22 mouse cellular contexts compared by ENCODE assay signal in genomic region chr9:75246080-75246930, GRCm38 (mm10). TPM values are rescaled to one million over a fixed set of nuclear protein-coding genes. Genes with fewer than 3 reads are reported as not detected.
DNase-seq lines count a peak whose midpoint lies in the region; ATAC-seq lines count a peak whose summit lies in the region.
"Had no signal": no experiment of that assay in that cellular context is flagged by ENCODE, and none has a peak within 500 bp of the region (broad histone marks: within the 10 kb centered on the region; RNA-seq: fewer than 3 reads in every experiment).

No protein-coding gene starts in this region.

- no peak overlapping the region for H3K9ac ChIP-seq in midbrain, embryonic 11.5 days (ENCODE audit: low read length)
- H3K9ac ChIP-seq in midbrain, embryonic 16.5 days (ENCODE audit: low read depth, low read length): no peak overlapping the region
- H3K9ac ChIP-seq in liver, embryonic 11.5 days (ENCODE audit: low read depth, low read length): no peak overlapping the region
- H3K9ac ChIP-seq: limb, embryonic 15.5 days; midbrain, embryonic 13.5 days; stomach, embryonic 15.5 days had no signal

- 91% methylated on average over 13 of the region's 13 CpGs for WGBS in midbrain, embryonic 11.5 days
- WGBS in midbrain, embryonic 16.5 days: 93% methylated on average over 13 of the region's 13 CpGs
- WGBS in liver, embryonic 11.5 days: 76% methylated on average over 13 of the region's 13 CpGs

- no peak overlapping the region for H3K4me3 ChIP-seq in midbrain, embryonic 11.5 days (ENCODE audit: low read depth, low read length)
- H3K4me3 ChIP-seq in midbrain, embryonic 16.5 days (ENCODE audit: low read depth, low read length): no peak overlapping the region
- H3K4me3 ChIP-seq in liver, embryonic 11.5 days (ENCODE audit: low read depth, low read length): no peak overlapping the region
- H3K4me3 ChIP-seq: gastrocnemius, adult 2 months; limb, embryonic 15.5 days; midbrain, embryonic 13.5 days; myocyte; stomach, embryonic 15.5 days had no signal

- H3K9me3 ChIP-seq in midbrain, embryonic 11.5 days (ENCODE audit: control insufficient read depth, low read length): no peaks in the 10 kb centered on the region
- no peaks in the 10 kb centered on the region for H3K9me3 ChIP-seq in midbrain, embryonic 16.5 days (replicated peaks; ENCODE audit: control insufficient read depth, low read length, poor library complexity, severe bottlenecking)
- no peaks in the 10 kb centered on the region for H3K9me3 ChIP-seq in liver, embryonic 11.5 days (ENCODE audit: control insufficient read depth, low read length)
- H3K9me3 ChIP-seq: limb, embryonic 15.5 days; midbrain, embryonic 13.5 days; stomach, embryonic 15.5 days had no signal

- ATAC-seq in midbrain, embryonic 11.5 days (ENCODE audit: low FRiP score): no peak
- no peak for ATAC-seq in midbrain, embryonic 16.5 days
- ATAC-seq in megakaryocyte progenitor cell, adult 5-6 weeks (replicated peaks; ENCODE audit: poor library complexity): peak; percentile 53
- no peak for ATAC-seq in liver, embryonic 11.5 days (replicated peaks; ENCODE audit: low FRiP score)
- ATAC-seq: hindbrain, postnatal 0 days; midbrain, embryonic 13.5 days had no signal

- H3K27me3 ChIP-seq in midbrain, embryonic 11.5 days (ENCODE audit: control insufficient read depth, insufficient read depth, low read length): no peaks in the 10 kb centered on the region
- no peaks in the 10 kb centered on the region for H3K27me3 ChIP-seq in midbrain, embryonic 16.5 days (ENCODE audit: control insufficient read depth, insufficient read depth, low read depth, low read length)
- H3K27me3 ChIP-seq in liver, embryonic 11.5 days (replicated peaks; ENCODE audit: control insufficient read depth, insufficient read depth, low read length): no peaks in the 10 kb centered on the region; the same call in 1 of the 2 replicates
- H3K27me3 ChIP-seq: CH12.LX; limb, embryonic 15.5 days; midbrain, embryonic 13.5 days; stomach, embryonic 15.5 days had no signal

- peak; percentile 54 for DNase-seq in midbrain, embryonic 11.5 days (ENCODE audit: low spot score, missing footprints)
- peak; percentile 63 for DNase-seq in CD4-positive helper T cell, adult 2 months (ENCODE audit: low read depth, low spot score)
- peak; percentile 61 for DNase-seq in brain, adult 2 months (ENCODE audit: low read depth, low spot score)
- DNase-seq in layer of hippocampus, adult 9-11 months: no peak
- no peak for DNase-seq in liver, embryonic 11.5 days (ENCODE audit: low spot score)
- DNase-seq: cerebellum, postnatal 10 days; gastrocnemius, adult 2 months; heart, adult 18-20 months; heart, postnatal 4 days; kidney, adult 2 months; kidney, postnatal 36 days; lung, adult 18-20 months; retina, postnatal 1 day; thymus, postnatal 25 days had no signal

- H3K4me2 ChIP-seq in midbrain, embryonic 11.5 days: no peak overlapping the region
- H3K4me2 ChIP-seq in midbrain, embryonic 16.5 days (ENCODE audit: low read length): no peak overlapping the region
- no peak overlapping the region for H3K4me2 ChIP-seq in liver, embryonic 11.5 days
- H3K4me2 ChIP-seq: limb, embryonic 15.5 days; midbrain, embryonic 13.5 days; stomach, embryonic 15.5 days had no signal

- H3K27ac ChIP-seq in midbrain, embryonic 11.5 days (ENCODE audit: low read depth, low read length): no peak overlapping the region
- no peak overlapping the region for H3K27ac ChIP-seq in midbrain, embryonic 16.5 days (ENCODE audit: low read length)
- no peak overlapping the region for H3K27ac ChIP-seq in liver, embryonic 11.5 days (ENCODE audit: low read depth, low read length)
- H3K27ac ChIP-seq: gastrocnemius, adult 2 months; hindbrain, postnatal 0 days; limb, embryonic 15.5 days; midbrain, embryonic 13.5 days; stomach, embryonic 15.5 days had no signal

- H3K36me3 ChIP-seq in midbrain, embryonic 11.5 days (ENCODE audit: control insufficient read depth, insufficient read depth, low read length): no peaks in the 10 kb centered on the region
- H3K36me3 ChIP-seq in midbrain, embryonic 16.5 days (ENCODE audit: control insufficient read depth, insufficient read depth, low read length): no peaks in the 10 kb centered on the region
- H3K36me3 ChIP-seq in liver, embryonic 11.5 days (ENCODE audit: control insufficient read depth, insufficient read depth, low read length): no peaks in the 10 kb centered on the region
- H3K36me3 ChIP-seq: limb, embryonic 15.5 days; midbrain, embryonic 13.5 days; stomach, embryonic 15.5 days had no signal

- no peaks in the 10 kb centered on the region for H3K4me1 ChIP-seq in midbrain, embryonic 11.5 days (ENCODE audit: control insufficient read depth, insufficient read depth, low read length)
- 0 out of 2 replicates have a peak, but pooled peaks cover 4% of the 10 kb centered on the region for H3K4me1 ChIP-seq in midbrain, embryonic 16.5 days (ENCODE audit: control insufficient read depth, insufficient read depth, low read length)
- H3K4me1 ChIP-seq in liver, embryonic 11.5 days (replicated peaks; ENCODE audit: control insufficient read depth, insufficient read depth, low read length): no peaks in the 10 kb centered on the region
- H3K4me1 ChIP-seq: stomach, embryonic 15.5 days had no signal

RNA-seq across cellular contexts. Expression of gene Myo5c, which starts 14.5 kb away (rescaled TPM):
- 0.40 and 0.56 TPM in 2 replicates for polyA plus RNA-seq in midbrain, embryonic 11.5 days (2014; fragmentation: Nextera tagmentation; extraction: Ambion mirVana)
- 0.26 and 0.53 TPM in 2 replicates for polyA plus RNA-seq in midbrain, embryonic 16.5 days (2015; fragmentation: Nextera tagmentation; extraction: Ambion mirVana)
- total RNA-seq in megakaryocyte progenitor cell, adult 5-6 weeks (2015): 0.10 and 0.27 TPM in 2 replicates
- total RNA-seq in megakaryocyte progenitor cell, adult 5-6 weeks (2017): 0.04 and 0.34 TPM in 2 replicates
- polyA plus RNA-seq in liver, embryonic 11.5 days (2014; fragmentation: Nextera tagmentation; extraction: Ambion mirVana): 0.85 and 1.1 TPM in 2 replicates

RNA-seq across cellular contexts. Expression of gene Gnb5, which starts 59.8 kb away (rescaled TPM):
- polyA plus RNA-seq in midbrain, embryonic 11.5 days (2014; fragmentation: Nextera tagmentation; extraction: Ambion mirVana): 33.1 and 34.4 TPM in 2 replicates
- polyA plus RNA-seq in midbrain, embryonic 16.5 days (2015; fragmentation: Nextera tagmentation; extraction: Ambion mirVana): 69.7 and 78.1 TPM in 2 replicates
- total RNA-seq in megakaryocyte progenitor cell, adult 5-6 weeks (2015): 0.51 and 0.67 TPM in 2 replicates
- 1.00 and 2.1 TPM in 2 replicates for total RNA-seq in megakaryocyte progenitor cell, adult 5-6 weeks (2017)
- 8.6 and 9.2 TPM in 2 replicates for polyA plus RNA-seq in liver, embryonic 11.5 days (2014; fragmentation: Nextera tagmentation; extraction: Ambion mirVana)

Comparison
In these comparisons a context has a peak if more than half of its experiments do, and no peak if none do; other contexts are left out.
1. DNase-seq: peak in midbrain, embryonic 11.5 days (single experiment), CD4-positive helper T cell, adult 2 months (single experiment) and brain, adult 2 months (single experiment); none in layer of hippocampus, adult 9-11 months (single experiment) and liver, embryonic 11.5 days (single experiment).